Mouse (Mus musculus): ENCODE data around the gene Cd177.
"Not testable (repeated sequence)": the region's sequence is repeated elsewhere in the genome, so short reads cannot be mapped to it uniquely, and the experiment has no call there.

Gene Cd177

GRCm38 (mm10) chr7:24760211-24760610 lies at the start of gene Cd177:
TSS of gene Cd177 (minus strand) at chr7:24760311.
- CTCF ChIA-PET, result interaction anchor here (0.6 kb wide), 1 partner anchor 121 kb away, joined by 3 read pairs; no protein-coding TSS in a partner anchor

- CTCF ChIA-PET, result no interaction called here
These were observed 48.9 kb upstream of the Cd177 start for GRCm38 (mm10) chr7:24809041-24809440.

GRCm38 (mm10) chr7:24804826-24805225 lies 44.7 kb upstream of the Cd177 start:
- CTCF ChIA-PET, result interaction anchor here (0.7 kb wide), 1 partner anchor 15 kb away, joined by 8 read pairs; no protein-coding TSS in a partner anchor

- CTCF ChIA-PET, result no interaction called here
These were observed 42.1 kb upstream of the Cd177 start for GRCm38 (mm10) chr7:24802149-24802767.

GRCm38 (mm10) chr7:24797918-24798317 lies 37.8 kb upstream of the Cd177 start:
- CTCF ChIA-PET, result no interaction called here

GRCm38 (mm10) chr7:24776918-24777317 lies 16.8 kb upstream of the Cd177 start, which contains the start of gene Ceacam10:
TSS of gene Ceacam10 (plus strand) at chr7:24777206.
- CTCF ChIA-PET, result not testable (repeated sequence)

- CTCF ChIA-PET, result no interaction called here
These were observed 16.0 kb upstream of the Cd177 start for GRCm38 (mm10) chr7:24776145-24776544.

- CTCF ChIA-PET, result no interaction called here
These were observed 13.9 kb upstream of the Cd177 start for GRCm38 (mm10) chr7:24773942-24774535.

GRCm38 (mm10) chr7:24771361-24771760 lies 11.2 kb upstream of the Cd177 start:
- CTCF ChIA-PET, result no interaction called here

- CTCF ChIA-PET, result no interaction called here
These were observed 2.5 kb upstream of the Cd177 start for GRCm38 (mm10) chr7:24762574-24762973.

- CTCF ChIA-PET, result no interaction called here
These were observed 1.1 kb upstream of the Cd177 start for GRCm38 (mm10) chr7:24761161-24761560.

GRCm38 (mm10) chr7:24758520-24758919 lies 1.6 kb downstream of the Cd177 start:
- CTCF ChIA-PET, result no interaction called here

- CTCF ChIA-PET, result no interaction called here
These were observed 6.6 kb downstream of the Cd177 start for GRCm38 (mm10) chr7:24753476-24753875.

GRCm38 (mm10) chr7:24751610-24752009 lies 8.5 kb downstream of the Cd177 start:
- CTCF ChIA-PET, result no interaction called here

- CTCF ChIA-PET, result no interaction called here
These were observed 9.4 kb downstream of the Cd177 start for GRCm38 (mm10) chr7:24750695-24751094.

GRCm38 (mm10) chr7:24735970-24736670 lies 24.0 kb downstream of the Cd177 start:
- CTCF ChIA-PET, result no interaction called here

GRCm38 (mm10) chr7:24726808-24727207 lies 33.3 kb downstream of the Cd177 start, which contains the start of gene Gm4763:
TSS of gene Gm4763 (minus strand) at chr7:24726908.
- CTCF ChIA-PET, result not testable (repeated sequence)

- CTCF ChIA-PET, result no interaction called here
These were observed 45.1 kb downstream of the Cd177 start for GRCm38 (mm10) chr7:24715039-24715438.

GRCm38 (mm10) chr7:24708832-24709292 lies 51.2 kb downstream of the Cd177 start, which contains the start of gene BC049730:
TSS of gene BC049730 (plus strand) at chr7:24709242.
- CTCF ChIA-PET, result no interaction called here

- CTCF ChIA-PET, result not testable (repeated sequence)
These were observed 57.3 kb downstream of the Cd177 start for GRCm38 (mm10) chr7:24702841-24703240.

GRCm38 (mm10) chr7:24697891-24698290 lies 62.2 kb downstream of the Cd177 start:
- CTCF ChIA-PET, result not testable (repeated sequence)
